Mouse (Mus musculus) cortical plate, adult 2 months (tissue): ENCODE data around the gene Pakap. TPM values are rescaled to one million over a fixed set of nuclear protein-coding genes. Genes with fewer than 3 reads are reported as not detected.

ENCODE experiments used
- H3K27ac ChIP-seq: fragments of 200-500 bp; 2 replicates; pipeline ENCODE4 v1.5.1; 2012; ENCODE audit warnings: low read length, control low read depth, inconsistent platforms; ENCODE audit not compliant: insufficient read depth
- H3K4me1 ChIP-seq: fragments of 200-500 bp; 2 replicates; pipeline ENCODE4 v1.6.1; 2011; ENCODE audit warnings: low read length; ENCODE audit not compliant: control insufficient read depth, insufficient read depth
- H3K4me3 ChIP-seq: fragments of 200-500 bp; 2 replicates; pipeline ENCODE4 v1.5.1; 2011; ENCODE audit warnings: mild to moderate bottlenecking, low read length, control low read depth; ENCODE audit not compliant: insufficient read depth
- CTCF ChIP-seq: fragments of 200-500 bp; IDR thresholded peaks from 2 replicates; pipeline ENCODE4 v1.5.1; 2011; ENCODE audit warnings: mild to moderate bottlenecking, control low read depth, low read length; ENCODE audit not compliant: insufficient read depth; ENCODE audit errors: extremely low read depth
- POLR2A ChIP-seq: fragments of 200-500 bp; IDR thresholded peaks from 2 replicates; pipeline ENCODE4 v1.6.1; 2011; ENCODE audit warnings: mild to moderate bottlenecking, low read length, control low read depth; ENCODE audit not compliant: insufficient read depth; ENCODE audit errors: extremely low read depth
- polyA plus RNA-seq: library from polyadenylated mRNA; depleted of rRNA; stranded (reverse); fragments of >200 nt; gene quantifications from 2 replicates; pipeline ENCODE4 v1.2.3, GENCODE M21; 2012

Gene Pakap
- polyA plus RNA-seq, 1 experiment: 7.5 TPM

DNA sequence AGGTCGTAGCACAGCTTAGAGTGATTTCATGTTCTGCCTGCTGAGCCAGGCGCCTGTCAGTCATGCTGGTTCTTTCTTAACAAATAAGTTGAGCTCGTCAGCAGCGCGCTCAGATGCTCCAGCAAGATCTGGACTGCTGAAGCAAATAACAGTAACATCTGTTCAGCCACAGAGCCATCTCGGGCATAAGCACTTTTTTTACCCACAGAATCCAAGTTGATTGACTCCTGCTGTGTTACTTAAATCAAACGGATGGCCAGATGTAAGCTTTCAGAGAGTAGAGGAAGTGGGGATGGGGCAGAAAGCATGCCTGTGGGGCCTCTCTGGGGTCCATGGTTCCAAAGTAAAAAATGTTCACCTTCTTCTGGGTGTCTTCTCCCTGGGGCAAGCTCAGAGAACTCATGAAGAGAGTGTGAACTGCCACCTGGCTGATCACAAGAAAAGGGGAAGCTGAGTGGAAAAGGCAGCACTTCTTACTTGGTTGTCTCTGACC lies 152.9 kb downstream of the Pakap start:
- TF ChIP-seq CTCF (no peak), POLR2A (no peak)
- H3K4me1 ChIP-seq: peaks cover 6% of the 10 kb centered on the region
- no peak overlapping the region for H3K27ac ChIP-seq
- H3K4me3 ChIP-seq: no peak overlapping the region

DNA sequence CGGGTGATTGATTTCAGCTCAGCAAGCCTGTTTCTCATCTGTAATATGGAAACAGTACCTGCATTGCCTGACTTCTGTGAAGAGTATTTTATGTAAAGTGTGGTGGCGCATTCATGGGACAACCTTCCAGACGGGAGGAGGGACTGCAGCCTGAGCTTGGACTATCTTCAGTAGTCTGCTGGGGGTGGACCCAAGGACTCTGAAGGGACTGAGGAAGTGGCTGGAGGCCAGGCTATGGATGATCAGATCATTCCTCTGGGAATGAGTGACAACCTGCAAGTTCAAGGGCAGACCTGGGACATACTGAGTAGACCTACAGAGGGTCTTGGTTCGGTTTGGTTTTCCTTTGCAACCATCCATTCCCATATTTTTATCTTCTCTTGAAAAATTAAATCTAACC lies 154.3 kb downstream of the Pakap start:
- TF ChIP-seq POLR2A: no peak
- TF ChIP-seq CTCF: no peak
- peaks cover 4% of the 10 kb centered on the region for H3K4me1 ChIP-seq
- no peak overlapping the region for H3K27ac ChIP-seq
- no peak overlapping the region for H3K4me3 ChIP-seq

DNA sequence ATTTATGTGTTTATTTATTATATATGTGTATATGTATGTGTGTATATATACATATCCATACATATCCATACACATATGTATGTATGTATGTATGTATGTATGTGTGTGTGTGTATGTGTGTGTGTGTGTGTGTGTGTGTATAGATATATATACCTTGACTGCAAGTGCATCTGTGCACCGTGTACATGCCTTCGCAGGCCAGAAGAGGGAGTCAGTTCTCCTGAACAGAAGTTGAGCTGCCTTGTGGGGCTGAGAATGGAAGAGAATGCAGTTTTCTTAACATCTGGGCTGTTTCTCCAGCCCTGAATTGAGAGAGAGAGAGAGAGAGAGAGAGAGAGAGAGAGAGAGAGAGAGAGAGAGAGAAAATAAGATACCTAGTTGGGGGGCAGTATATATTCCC lies 155.7 kb downstream of the Pakap start:
- 0 out of 2 replicates have a peak, but pooled peaks cover 2% of the 10 kb centered on the region for H3K4me1 ChIP-seq
- no peak overlapping the region for H3K27ac ChIP-seq
- H3K4me3 ChIP-seq: no peak overlapping the region
- TF ChIP-seq POLR2A: no peak
- TF ChIP-seq CTCF: peak; percentile 45

DNA sequence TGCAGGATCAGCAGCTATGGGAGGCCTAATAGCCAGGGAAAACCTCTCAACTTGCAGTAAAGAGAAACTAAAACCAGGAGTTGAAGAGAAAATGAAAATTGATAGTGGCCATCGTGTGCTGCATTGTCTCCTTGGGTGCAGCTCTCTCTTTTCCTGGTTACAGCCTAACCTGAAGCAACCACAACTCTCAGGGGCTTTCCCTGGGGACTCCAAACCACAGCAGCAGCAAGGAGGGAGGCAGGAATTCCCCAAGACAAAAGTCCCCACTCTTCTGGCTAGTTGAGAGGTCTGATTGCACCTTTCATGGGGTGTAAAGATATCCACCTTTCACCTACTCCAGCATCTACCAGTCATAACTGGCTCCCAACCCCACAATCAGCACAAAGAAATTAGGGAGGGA lies 157.6 kb downstream of the Pakap start:
- TF ChIP-seq CTCF: no peak
- no peak for TF ChIP-seq POLR2A
- H3K4me3 ChIP-seq: no peak overlapping the region
- H3K27ac ChIP-seq: no peak overlapping the region
- peaks cover 2% of the 10 kb centered on the region; the same call in 1 of the 2 replicates for H3K4me1 ChIP-seq

DNA sequence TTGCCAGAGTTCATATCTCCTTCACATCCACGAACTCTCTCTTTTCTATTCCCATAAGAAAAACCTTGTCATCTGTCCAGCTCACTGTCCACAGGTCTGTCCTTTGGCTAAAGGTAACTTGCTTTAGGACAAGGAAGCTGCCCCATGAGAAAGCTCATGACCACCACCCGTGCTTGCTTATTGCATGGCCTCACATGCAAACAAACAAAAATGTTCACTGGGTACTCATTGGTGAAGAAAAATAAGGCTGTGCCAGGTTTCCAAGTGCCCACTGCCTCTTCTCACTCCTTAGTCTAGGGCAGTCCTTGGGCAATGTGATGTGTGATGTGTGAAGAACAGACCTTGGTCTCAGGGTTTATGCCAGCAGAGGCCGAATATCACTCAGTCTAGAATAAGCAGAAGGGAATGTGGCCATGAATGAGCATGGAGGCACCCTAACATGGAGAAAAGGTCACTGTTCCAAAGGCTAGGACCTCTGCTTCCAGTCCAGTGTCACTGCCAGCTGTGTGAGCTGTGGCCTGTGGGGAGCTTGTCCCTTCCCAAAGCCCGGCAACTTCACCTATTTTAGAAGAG lies 160.7 kb downstream of the Pakap start:
- Histone ChIP-seq H3K4me1 (peaks cover 4% of the 10 kb centered on the region; the same call in 1 of the 2 replicates), H3K4me3 (no peak overlapping the region), H3K27ac (no peak overlapping the region)
- no peak for TF ChIP-seq POLR2A
- TF ChIP-seq CTCF: no peak

DNA sequence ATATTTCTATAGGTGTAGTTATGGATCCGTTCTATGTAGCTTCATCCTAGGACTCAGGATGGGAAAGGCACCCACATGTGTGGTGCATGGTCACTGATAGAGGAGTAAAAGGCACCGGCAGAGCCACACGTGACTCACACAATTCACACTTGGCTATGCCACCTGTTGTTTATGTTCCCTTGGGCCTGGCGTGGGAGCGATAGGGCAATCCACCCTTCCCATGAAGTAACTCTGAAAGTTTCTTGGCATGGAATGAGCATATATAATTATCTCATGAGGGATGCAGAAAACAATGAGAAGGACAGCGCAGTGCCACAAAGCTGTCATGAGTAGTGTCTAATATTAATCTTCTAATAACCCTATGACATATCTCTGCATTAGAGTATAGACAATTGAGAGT lies 162.1 kb downstream of the Pakap start:
- Histone ChIP-seq H3K4me3 (no peak overlapping the region), H3K27ac (no peak overlapping the region), H3K4me1 (peaks cover 2% of the 10 kb centered on the region; the same call in 1 of the 2 replicates)
- TF ChIP-seq POLR2A (no peak), CTCF (no peak)

DNA sequence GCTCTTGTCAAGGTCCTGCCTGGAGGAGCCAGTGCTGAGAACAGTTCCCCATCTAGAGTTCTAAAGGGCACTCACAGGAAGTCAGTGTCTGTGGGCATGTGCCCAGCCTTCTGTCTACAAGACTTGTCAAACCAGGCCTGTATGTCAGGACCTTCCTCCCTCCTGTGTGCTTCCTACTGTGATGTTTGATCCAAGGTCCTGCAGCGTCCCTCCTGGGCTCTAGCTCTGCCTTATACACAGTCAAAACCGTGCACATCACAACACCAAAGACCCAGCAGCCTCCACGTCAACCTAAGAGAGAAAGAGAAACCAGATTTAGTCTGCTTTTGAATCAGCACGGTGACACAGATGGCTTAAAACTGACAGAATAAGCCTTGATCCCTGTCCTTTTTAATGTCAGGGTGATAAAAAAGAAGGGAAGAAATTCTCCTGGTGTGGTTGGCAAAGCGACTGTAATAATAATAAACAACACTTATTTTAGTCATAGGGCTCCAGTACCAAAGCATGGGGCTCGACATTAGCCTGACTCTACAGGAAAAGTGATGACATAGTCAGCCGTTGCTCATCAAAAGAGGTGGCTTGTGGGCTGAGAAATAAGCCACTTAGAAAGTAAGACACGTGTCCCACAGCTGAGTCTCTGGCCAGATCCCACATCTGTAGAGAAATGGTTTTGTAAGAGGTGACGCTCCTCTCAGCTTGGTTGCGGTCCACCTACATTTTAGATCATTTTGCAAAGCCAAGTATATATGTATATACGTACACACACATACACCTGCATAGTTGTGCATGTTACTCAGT lies 163.0 kb downstream of the Pakap start:
- Histone ChIP-seq H3K27ac (no peak overlapping the region), H3K4me1 (peaks cover 2% of the 10 kb centered on the region; the same call in 1 of the 2 replicates), H3K4me3 (no peak overlapping the region)
- no peak for TF ChIP-seq CTCF
- TF ChIP-seq POLR2A: no peak

DNA sequence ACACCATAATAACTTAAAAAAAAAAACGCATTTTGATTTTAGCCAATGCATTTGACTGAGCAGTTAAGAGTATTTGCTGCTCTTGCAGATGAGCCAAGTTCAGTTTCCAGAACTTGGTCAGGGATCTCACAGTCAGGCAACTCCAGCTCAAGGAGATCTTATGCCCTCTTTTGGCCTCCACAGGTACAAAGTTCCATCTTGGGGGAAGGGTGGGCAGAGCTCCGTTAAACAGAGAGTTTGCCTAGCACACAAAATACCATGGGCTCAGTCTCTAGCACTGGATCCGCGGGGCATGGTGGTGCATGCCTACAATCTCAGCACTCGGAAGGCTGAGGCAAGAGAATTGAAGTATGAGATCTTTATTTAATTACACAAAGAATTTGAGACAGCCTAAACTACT lies 164.4 kb downstream of the Pakap start:
- TF ChIP-seq CTCF (no peak), POLR2A (no peak)
- Histone ChIP-seq H3K4me3 (no peak overlapping the region), H3K27ac (no peak overlapping the region), H3K4me1 (peaks cover 2% of the 10 kb centered on the region; the same call in 1 of the 2 replicates)

DNA sequence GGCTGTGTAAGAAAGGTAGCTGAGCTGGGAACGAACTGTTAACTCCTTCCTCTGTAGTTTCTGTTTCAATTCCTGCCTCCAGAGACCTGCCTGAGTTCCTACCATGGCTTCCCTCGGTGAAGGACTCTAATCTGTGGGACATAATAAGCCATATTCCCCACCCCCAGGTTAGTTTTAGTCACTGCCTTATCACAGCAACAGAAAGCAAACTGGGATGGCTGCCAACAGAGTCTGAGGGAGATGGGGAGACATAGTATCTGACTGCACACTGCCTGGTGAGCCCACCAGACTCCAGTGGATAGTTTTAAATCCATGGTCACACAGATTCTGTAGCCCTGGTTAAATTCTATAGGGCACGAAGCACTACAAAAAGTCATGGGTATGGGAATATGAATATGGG lies 165.5 kb downstream of the Pakap start:
- no peak overlapping the region for H3K4me3 ChIP-seq
- TF ChIP-seq POLR2A: no peak
- TF ChIP-seq CTCF: no peak
- H3K27ac ChIP-seq: no peak overlapping the region
- H3K4me1 ChIP-seq: peaks cover 2% of the 10 kb centered on the region; the same call in 1 of the 2 replicates
